Mouse (Mus musculus) brain, adult 2 months (tissue): Measurements from ENCODE around the gene Apoa1.
A peak's percentile ranks its signal among the peaks of the same experiment; 100 is the strongest.

ENCODE experiments used
- DNase-seq: peaks from one replicate; pipeline ENCODE4 v3.0.0; 2011; ENCODE audit warnings: low read depth, low spot score

The Apoa1 gene

DNA sequence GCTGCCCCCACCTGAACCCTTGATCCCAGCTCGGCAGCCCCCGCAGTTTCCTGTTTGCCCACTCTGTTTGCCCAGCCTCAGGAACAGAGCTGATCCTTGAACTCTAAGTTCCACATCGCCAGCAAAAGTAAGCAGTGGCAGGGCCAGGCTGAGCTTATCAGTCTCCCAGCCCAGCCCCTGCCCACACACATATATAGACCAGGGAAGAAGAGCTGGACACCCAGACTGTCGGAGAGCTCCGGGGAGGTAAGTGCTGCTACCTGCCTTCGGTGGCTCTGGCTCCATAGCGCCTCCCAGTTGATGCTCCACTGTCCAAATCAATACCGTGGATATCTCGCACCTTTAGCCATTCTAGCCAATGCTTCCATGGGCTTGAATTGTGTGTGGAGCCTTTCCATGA is at the start of gene Apoa1:
Apoa1 (plus strand) TSS at position 90 of the 400 bp plus-strand sequence.
- DNase-seq, result no peak

GRCm38 (mm10) chr9:46178595-46178994 is 49.8 kb upstream of the Apoa1 start:
- DNase-seq, result peak; percentile 72

- peak; percentile 88 for DNase-seq
Measured at GRCm38 (mm10) chr9:46181297-46181696, 47.1 kb upstream of the Apoa1 start.

- DNase-seq, result no peak
Measured at GRCm38 (mm10) chr9:46184542-46184941, 43.8 kb upstream of the Apoa1 start.

DNA sequence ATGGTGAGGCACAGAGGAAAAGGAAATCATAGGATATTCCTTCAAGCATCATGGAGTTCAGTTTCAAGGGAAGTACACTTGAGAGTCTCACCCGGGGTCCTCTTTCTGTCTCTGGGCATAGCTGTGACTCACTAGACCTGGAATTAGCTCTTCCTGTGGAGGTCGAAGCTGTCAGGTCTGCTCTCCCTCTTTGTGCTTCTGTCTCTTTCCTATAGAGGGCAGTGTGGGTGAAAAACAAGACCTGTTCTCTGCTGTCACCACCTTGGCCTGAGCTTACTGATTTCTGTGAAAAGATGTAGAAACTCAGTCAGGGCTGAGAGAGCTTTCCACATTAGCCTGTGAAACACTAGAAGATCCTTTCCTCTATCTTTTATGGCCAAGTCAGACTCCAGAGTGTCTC is 43.2 kb upstream of the Apoa1 start:
- DNase-seq, result peak; percentile 77

GRCm38 (mm10) chr9:46186387-46186786 is 42.0 kb upstream of the Apoa1 start:
- DNase-seq, result no peak

- DNase-seq, result no peak
Measured at GRCm38 (mm10) chr9:46188370-46188769, 40.0 kb upstream of the Apoa1 start.

DNA sequence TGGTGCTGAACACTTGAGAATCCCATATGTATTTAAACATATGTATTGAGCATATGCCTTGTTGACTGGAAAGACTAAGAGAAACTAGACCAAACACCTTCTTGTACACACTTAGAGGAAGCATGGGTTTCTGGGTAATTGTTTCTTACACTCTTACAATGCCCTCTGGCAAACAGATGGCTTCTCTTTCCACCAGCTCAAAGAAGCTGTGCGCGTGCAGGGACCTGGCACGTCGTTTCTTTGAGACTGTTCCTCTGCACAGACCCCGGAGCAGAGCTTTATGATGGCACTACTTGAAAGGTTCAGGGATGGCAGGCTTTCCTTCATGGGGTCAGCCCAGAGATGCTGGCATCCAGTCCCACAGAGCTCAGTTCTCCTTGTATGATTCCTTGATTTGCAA is 39.4 kb upstream of the Apoa1 start:
- peak; percentile 28 for DNase-seq

- peak; percentile 65 for DNase-seq
Measured at GRCm38 (mm10) chr9:46189381-46189780, 39.0 kb upstream of the Apoa1 start.

DNA sequence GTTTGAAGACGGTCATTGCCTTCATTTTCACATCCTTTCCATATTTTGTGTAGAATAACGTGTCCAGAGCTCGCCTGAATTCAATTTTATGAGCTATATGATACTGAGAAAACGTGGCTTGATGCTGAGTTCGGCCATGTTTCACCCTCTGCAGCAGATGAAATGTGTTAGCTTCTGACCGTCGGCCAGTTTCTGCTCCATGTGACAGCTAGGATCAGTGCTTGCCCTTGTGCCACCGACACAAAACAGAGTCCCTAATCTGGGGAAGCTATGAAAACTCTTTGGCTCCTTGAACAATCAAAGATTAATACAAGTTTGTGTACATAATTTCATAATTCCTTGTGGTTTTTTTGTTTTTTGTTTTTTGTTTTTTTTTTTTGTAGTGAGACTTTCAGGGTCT is 37.1 kb upstream of the Apoa1 start:
- DNase-seq, result peak; percentile 35

DNA sequence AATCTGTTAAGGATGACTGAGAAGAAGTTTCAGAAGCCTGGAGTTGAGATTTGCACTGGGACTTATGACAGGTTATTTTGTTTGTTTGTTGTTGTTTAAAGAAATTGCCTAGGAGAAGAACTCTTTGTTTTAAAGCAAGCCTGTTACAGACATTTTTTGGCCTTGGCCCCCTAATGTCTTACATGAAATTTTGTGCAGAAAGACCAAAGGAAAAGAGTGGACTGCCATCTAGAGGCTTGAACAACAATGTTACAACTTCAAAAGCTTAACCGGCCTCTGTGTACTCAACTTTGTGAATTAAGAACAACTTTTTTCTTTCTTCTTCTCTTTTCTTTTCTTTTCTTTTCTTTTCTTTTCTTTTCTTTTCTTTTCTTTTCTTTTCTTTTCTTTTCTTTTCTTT is 36.7 kb upstream of the Apoa1 start:
- peak; percentile 85 for DNase-seq

DNA sequence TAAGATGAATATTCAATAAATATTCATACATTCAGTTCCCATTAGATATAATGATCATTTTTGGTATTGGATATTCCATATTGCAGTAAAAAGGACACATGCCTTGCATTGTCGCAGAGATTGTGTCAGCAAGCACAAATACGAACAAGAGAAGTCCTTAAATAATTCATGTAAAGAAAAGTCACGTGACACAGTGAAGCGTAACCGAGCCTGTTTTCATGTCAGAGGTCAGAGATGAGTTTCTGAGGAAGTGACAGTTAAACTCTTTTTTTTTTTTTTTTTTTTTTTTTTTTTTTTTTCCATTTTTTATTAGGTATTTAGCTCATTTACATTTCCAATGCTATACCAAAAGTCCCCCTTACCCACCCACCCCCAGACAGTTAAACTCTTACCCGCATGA is 35.7 kb upstream of the Apoa1 start:
- no peak for DNase-seq

- DNase-seq, result no peak
Measured at GRCm38 (mm10) chr9:46194809-46195208, 33.6 kb upstream of the Apoa1 start.

- DNase-seq, result peak; percentile 43
Measured at GRCm38 (mm10) chr9:46196699-46197169, 31.6 kb upstream of the Apoa1 start.

DNA sequence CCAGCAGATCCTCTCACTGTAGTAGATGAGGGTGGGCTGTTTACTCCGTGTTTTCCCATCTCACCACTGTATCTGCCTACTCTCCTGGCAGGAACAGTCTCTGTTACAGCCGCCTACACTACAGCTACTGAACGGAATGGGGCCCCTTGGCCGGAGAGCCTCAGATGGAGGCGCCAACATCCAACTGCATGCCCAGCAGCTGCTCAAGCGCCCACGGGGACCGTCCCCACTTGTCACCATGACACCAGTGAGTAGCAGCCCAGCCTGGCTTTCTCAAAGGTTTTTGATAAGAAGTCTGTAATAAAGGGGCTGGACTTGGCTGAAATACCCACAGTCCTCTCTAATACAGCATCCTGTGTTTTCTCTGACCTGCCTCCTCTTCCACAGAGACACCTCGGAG is 29.9 kb upstream of the Apoa1 start:
- peak; percentile 68 for DNase-seq

DNA sequence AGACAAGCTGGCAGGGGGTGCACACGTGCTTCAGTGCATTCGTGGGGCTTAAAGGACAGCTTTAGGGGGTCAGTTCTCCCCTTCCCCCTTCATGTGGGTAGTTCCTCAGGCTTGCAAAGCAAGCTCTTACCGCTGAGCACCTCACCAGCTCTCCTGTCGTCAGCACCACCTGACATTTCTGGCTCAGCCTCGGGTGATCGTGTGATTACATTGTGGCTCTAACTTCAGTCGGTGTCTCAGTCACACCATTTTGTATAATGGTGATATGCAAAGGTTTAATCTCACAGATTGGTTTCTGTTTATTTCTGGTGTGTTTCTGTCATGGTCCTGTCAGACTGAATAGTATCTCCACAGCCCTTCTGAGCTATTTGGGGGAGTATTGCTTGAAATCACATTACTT is 29.4 kb upstream of the Apoa1 start:
- peak; percentile 58 for DNase-seq

- DNase-seq, result no peak
Measured at GRCm38 (mm10) chr9:46199609-46200008, 28.8 kb upstream of the Apoa1 start.

- DNase-seq, result peak; percentile 40
Measured at GRCm38 (mm10) chr9:46206834-46207500, 21.4 kb upstream of the Apoa1 start.

- DNase-seq, result no peak
Measured at GRCm38 (mm10) chr9:46207501-46207869, 20.9 kb upstream of the Apoa1 start.

DNA sequence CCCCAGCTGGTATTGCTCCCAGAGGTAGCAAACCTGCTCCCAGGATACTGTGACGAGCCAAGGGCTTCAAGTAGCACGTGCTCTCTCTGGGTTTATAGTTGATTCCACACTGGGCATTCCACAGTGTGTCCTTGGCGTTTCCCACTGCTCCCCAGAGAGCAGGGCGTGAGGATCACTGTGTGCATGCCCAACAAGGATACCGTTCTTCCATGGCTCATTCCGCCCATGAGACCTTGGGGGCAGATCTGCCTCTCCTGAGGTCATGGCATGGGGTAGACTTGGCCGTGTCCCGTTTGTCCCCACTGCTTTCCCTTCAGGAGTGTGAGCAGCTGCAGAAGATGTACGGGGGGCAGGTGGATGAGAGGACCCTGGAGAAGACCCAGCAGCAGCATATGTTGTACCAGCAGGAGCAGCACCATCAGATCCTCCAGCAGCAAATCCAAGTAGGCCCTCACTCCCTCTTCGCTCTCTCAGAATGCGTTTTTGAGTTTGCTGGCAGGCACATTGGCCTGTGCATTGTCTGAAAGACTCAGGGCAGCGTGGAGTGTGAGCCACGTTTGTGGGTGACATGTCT is 19.9 kb upstream of the Apoa1 start:
- peak; percentile 43 for DNase-seq

GRCm38 (mm10) chr9:46210473-46210872 is 17.9 kb upstream of the Apoa1 start:
- DNase-seq, result no peak

- peak; percentile 54 for DNase-seq
Measured at GRCm38 (mm10) chr9:46214276-46214675, 14.1 kb upstream of the Apoa1 start.

DNA sequence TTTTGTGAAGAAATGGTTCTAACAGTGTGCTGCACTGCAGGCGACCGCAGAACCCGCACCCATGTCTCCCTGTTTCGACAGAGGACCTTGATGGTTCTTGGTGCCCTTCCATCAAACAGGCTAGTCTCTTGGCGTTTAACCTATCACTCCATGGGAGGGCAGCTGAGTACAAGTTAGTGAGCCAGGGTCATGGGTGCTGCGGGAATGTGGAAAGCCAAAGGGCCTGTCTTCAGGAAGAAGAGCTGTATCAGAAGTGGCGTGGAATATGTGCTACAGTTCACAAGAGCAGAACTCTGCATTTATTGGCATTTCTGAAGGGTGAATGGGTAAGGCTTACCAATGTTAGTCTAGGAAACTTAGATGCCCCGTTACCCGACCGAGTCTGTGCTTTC is 13.4 kb upstream of the Apoa1 start:
- no peak for DNase-seq
